Mouse (Mus musculus): ENCODE measurements at regions not wholly inside any gene's neighbourhood (a gene's known extent, or its start where the extent isn't known, plus 50 kb on each side); places are given as distances from the start of the nearest gene placed in this dataset.

DNA sequence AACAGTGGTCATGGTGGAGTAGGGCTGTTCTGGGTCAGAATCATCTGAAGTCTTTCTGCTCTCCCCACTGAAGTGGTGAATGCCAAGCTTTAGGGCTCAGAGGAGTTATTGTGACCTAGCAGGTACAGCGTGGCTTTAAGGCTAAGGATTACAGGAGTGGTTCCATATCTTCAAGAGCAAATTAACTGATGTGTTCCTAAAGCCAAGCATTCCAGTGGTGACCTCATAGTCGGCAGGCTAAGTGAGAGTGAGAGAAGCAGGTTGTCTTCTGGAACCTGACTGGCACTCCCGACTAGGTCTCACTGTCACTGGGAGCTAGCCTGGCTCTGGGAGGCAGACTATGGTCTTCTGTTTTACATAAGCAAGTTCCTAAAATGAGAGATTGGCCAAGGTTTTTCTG, 116.3 kb downstream of the Snx18 start:
- H3K4me3 ChIP-seq: no peak overlapping the region
- no peak overlapping the region for H3K4me2 ChIP-seq (replicated peaks)
- no peaks in the 10 kb centered on the region for H3K9me3 ChIP-seq
- 77% methylated on average over 3 of the region's 3 CpGs for WGBS
- ATAC-seq (ENCODE audit: insufficient number of reproducible peaks, insufficient read depth, low FRiP score, low TSS enrichment): no peak
- H3K27ac ChIP-seq: no peak overlapping the region
- H3K36me3 ChIP-seq: no peaks in the 10 kb centered on the region
- H3K4me1 ChIP-seq: no peaks in the 10 kb centered on the region
- no peak overlapping the region for H3K9ac ChIP-seq
- H3K27me3 ChIP-seq: no peaks in the 10 kb centered on the region

DNA sequence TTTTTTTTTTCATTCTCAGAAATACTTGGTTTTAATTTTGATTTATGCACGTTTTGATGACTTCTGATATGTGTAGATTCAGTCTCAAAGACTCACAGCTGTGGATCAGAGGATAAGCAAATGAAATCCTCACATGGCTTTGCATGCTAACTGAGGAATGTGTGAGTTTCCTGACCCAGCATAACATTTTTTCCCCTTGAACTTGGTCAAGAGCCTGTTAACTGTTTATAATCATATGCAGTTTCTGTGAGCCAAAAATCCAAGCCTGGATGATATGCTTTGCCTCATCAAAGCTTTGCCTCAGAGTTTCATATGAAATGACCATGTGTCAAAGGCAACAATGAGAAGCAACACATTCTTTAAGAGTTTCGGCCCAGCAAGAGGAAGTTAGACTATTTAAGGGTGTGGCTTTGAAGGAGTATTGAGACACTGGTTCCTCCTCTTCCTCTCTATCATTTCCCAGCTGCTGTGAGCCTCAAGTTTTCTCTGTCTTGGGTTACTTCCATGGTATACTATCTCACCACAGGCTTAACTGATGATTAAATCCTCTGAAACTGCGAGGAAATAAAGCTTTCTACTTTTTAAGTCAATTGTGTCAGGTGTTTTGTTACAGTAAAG, 117.9 kb downstream of the Snx18 start:
- H3K27ac ChIP-seq: no peak overlapping the region
- no peak overlapping the region for H3K9ac ChIP-seq
- no peaks in the 10 kb centered on the region for H3K9me3 ChIP-seq
- peaks cover 2% of the 10 kb centered on the region; the same call in 1 of the 2 replicates for H3K4me1 ChIP-seq
- 67% methylated on average over 3 of the region's 3 CpGs for WGBS
- H3K36me3 ChIP-seq: no peaks in the 10 kb centered on the region
- no peaks in the 10 kb centered on the region for H3K27me3 ChIP-seq
- no peak for ATAC-seq (ENCODE audit: insufficient number of reproducible peaks, insufficient read depth, low FRiP score, low TSS enrichment)
- H3K4me2 ChIP-seq (replicated peaks): no peak overlapping the region
- H3K4me3 ChIP-seq: no peak overlapping the region

DNA sequence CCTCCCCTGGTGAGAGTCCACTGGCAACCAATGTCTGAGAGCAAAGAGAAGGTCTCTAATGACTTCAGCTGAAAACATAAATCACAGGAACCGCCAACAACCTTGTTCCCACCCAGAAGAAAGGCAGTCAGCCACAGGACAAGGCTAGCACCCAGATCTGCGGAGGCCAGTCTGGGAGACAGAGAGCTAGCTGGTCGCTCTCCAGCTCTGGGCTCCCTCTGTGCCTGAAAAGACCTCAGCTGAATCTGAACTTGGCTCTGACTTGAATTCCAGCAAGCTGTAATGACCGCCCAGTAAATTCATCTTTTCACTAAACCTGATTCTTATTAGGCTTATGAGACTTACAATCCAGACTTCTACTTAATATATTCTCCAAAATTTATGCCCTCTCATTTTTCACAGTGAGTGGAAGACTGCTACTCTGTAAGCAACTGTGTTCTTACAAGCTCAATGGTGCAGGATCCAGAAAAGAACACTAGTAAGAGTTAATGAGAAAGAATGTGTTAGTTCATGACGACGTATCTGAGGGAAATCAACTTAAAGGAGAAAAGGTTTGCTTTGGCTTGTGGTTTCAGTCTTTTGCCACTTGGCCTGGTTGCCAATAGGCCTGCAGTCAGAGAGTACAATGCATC, 119.2 kb downstream of the Snx18 start:
- H3K4me2 ChIP-seq (replicated peaks): no peak overlapping the region
- no peaks in the 10 kb centered on the region for H3K9me3 ChIP-seq
- no peaks in the 10 kb centered on the region for H3K36me3 ChIP-seq
- H3K27ac ChIP-seq: no peak overlapping the region
- H3K4me3 ChIP-seq: no peak overlapping the region
- H3K4me1 ChIP-seq: peaks cover 2% of the 10 kb centered on the region; the same call in 1 of the 2 replicates
- WGBS: 85% methylated on average over 6 of the region's 6 CpGs
- ATAC-seq (ENCODE audit: insufficient number of reproducible peaks, insufficient read depth, low FRiP score, low TSS enrichment): no peak
- H3K9ac ChIP-seq: no peak overlapping the region
- no peaks in the 10 kb centered on the region for H3K27me3 ChIP-seq

DNA sequence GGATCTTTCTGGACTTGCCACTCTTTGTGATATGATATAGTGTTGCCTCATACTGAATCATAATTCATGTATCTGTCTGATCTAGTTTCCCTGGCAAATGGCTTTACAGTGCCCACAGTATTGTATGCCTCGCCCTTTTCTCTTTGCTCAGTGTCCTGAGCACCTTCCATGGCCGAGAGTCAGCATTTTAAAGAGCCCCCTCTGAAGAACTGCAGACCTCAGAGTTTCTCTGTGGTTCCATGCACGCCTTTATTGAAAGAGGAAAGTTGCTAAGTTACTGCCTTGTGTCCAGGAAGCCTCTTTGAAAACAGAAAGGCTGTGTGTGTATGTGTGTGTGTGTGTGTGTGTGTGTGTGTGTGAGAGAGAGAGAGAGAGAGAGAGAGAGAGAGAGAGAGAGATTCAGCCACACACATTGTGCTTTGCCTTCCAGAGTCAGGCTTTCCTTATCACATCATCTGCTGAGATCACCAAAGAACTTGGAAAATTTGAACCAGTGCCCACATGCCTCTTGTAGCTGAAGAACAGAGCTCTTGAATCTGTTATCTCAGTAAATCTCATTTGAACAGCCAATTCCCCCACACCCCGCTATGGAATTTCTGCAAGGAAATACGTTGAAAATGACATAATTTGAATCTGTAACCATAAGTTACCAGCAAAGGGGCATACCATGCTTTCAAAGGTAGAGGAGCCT, 122.6 kb downstream of the Snx18 start:
- 71% methylated on average over 5 of the region's 5 CpGs for WGBS
- no peak overlapping the region for H3K9ac ChIP-seq

DNA sequence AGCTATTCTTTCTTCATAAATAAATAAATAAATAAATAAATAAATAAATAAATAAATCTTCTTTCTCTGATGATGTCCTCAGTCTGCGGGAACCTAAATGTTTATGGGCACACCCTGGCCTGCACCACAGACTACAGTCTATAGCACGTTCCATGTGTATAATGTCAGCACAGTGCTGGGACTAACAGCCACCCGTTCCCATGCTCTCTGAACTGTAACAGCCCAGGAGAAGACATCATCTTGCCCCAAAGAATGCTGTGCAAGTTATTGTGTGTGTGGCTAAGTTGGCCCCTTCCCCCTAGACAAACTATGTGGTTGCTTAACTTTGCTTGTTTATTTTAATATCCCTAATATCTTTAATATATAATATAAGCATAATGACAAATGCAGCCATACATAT, 123.2 kb downstream of the Snx18 start:
- H3K27ac ChIP-seq: no peak overlapping the region
- no peak overlapping the region for H3K9ac ChIP-seq
- no peaks in the 10 kb centered on the region for H3K27me3 ChIP-seq
- H3K9me3 ChIP-seq: no peaks in the 10 kb centered on the region
- H3K36me3 ChIP-seq: no peaks in the 10 kb centered on the region
- H3K4me2 ChIP-seq (replicated peaks): no peak overlapping the region
- no peak overlapping the region for H3K4me3 ChIP-seq
- WGBS: 92% methylated on average over 3 of the region's 3 CpGs
- H3K4me1 ChIP-seq: peaks cover 2% of the 10 kb centered on the region; the same call in 1 of the 2 replicates
- ATAC-seq (ENCODE audit: insufficient number of reproducible peaks, insufficient read depth, low FRiP score, low TSS enrichment): no peak

More for the DNA sequence above, 122.6 kb downstream of the Snx18 start:
- H3K27ac ChIP-seq: no peak overlapping the region
- H3K4me3 ChIP-seq: no peak overlapping the region
- H3K27me3 ChIP-seq: no peaks in the 10 kb centered on the region
- H3K36me3 ChIP-seq: no peaks in the 10 kb centered on the region
- ATAC-seq (ENCODE audit: insufficient number of reproducible peaks, insufficient read depth, low FRiP score, low TSS enrichment): no peak
- H3K4me1 ChIP-seq: peaks cover 2% of the 10 kb centered on the region; the same call in 1 of the 2 replicates
- H3K4me2 ChIP-seq (replicated peaks): no peak overlapping the region
- H3K9me3 ChIP-seq: no peaks in the 10 kb centered on the region

DNA sequence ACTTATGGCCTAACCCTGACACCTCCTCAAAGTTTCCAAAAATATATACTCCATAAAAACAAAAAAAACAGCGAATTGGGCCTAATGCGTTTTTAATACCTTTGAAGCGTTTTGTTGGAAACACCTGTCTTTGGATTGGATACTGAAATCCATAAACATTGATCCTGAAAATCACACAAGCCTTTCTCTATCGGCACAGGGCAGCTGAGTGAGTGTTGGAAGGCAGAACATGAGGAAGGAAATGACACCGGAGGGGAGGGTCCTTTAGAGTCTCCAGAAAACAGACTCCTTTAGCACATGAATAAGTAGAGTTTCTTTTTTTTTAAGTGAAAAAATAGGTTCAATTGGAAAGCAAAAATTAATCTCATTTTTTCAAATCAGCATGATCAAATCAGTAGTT, 123.7 kb downstream of the Snx18 start:
- Histone ChIP-seq H3K4me1 (peaks cover 2% of the 10 kb centered on the region; the same call in 1 of the 2 replicates), H3K9ac (no peak overlapping the region), H3K9me3 (no peaks in the 10 kb centered on the region), H3K4me2 (replicated peaks) (no peak overlapping the region), H3K27me3 (no peaks in the 10 kb centered on the region), H3K4me3 (no peak overlapping the region), H3K36me3 (no peaks in the 10 kb centered on the region), H3K27ac (no peak overlapping the region)
- 91% methylated on average over 5 of the region's 5 CpGs for WGBS
- no peak for ATAC-seq (ENCODE audit: insufficient number of reproducible peaks, insufficient read depth, low FRiP score, low TSS enrichment)

DNA sequence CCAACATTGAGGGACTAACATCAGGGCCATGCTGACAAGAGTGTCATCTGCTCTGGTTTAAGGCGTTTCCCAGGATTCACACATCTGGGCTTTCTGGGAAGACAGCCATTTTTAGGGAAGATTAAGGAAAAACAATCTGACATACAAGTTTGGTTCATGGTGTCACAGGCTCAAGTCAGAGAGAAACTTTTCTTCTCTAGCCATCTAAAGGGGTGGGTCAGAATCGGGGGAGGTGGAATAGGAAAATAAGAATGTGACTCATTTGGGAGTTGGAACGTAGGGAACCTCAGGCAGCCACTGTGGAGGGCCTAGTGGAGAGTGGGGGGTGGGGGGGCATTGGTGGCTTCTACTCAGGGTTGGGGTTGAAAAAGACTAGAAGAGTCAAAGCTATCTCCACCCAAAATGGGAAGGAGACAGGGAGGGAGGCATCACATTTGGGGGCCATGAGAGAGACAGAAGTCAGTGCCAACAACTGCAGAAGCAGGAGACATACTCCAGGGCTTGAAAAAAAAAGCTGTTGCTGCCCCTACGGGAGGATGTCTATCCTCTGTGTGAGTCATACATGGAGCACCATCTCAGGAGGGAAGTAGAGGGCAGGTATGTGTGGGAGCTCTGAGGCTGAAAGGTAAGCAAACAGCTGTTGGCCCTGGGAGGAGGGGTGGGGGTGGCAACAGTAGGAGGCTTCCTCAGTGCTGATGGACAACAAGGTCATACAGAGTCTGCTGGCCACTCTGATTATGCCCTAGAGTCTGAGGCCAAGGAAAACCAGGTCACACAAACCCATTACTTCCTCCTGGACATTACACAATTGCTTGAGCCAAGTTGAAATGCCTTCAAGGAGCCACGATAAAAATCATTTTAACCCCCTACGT, 128.2 kb downstream of the Snx18 start:
- Histone ChIP-seq H3K27me3 (no peaks in the 10 kb centered on the region), H3K4me2 (replicated peaks) (no peak overlapping the region), H3K36me3 (no peaks in the 10 kb centered on the region), H3K4me1 (no peaks in the 10 kb centered on the region), H3K9me3 (peaks cover 8% of the 10 kb centered on the region; the same call in 1 of the 2 replicates), H3K9ac (no peak overlapping the region), H3K27ac (no peak overlapping the region), H3K4me3 (no peak overlapping the region)
- WGBS: 76% methylated on average over 6 of the region's 6 CpGs
- ATAC-seq (ENCODE audit: insufficient number of reproducible peaks, insufficient read depth, low FRiP score, low TSS enrichment): no peak

DNA sequence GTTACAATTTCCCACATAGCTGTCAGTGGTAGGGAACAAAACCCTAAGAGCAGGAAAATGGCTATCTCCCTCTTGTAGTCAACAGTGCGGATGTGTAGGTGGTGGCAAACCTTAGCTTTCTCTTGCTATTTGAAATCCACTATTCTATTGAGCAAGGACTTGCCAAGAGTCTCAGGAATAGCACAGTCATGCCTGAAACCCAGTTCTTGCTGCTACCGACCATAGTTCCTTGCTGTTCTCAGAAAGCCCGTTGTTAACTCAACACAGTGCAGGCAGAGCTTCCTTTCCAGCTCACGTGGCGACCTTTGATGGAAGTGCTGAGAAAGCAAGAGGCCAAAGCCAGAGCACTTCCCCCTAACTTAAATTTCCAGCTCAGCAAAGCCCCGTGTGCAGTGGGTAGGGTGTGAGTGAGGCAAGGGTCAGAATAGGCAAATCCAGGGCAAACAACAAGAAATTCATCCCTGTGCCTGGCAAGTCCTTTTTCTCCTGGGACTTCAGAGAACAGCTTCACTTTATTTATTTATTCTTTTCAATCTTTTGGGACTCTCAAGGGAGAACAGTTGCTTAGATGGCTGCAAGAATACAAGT, 131.9 kb downstream of the Snx18 start:
- no peak overlapping the region for H3K27ac ChIP-seq
- H3K9ac ChIP-seq: no peak overlapping the region
- H3K4me3 ChIP-seq: no peak overlapping the region
- H3K36me3 ChIP-seq: no peaks in the 10 kb centered on the region
- no peak overlapping the region for H3K4me2 ChIP-seq (replicated peaks)
- H3K9me3 ChIP-seq: peaks cover 8% of the 10 kb centered on the region; the same call in 1 of the 2 replicates
- no peaks in the 10 kb centered on the region for H3K4me1 ChIP-seq
- H3K27me3 ChIP-seq: no peaks in the 10 kb centered on the region
- WGBS: 62% methylated on average over 6 of the region's 6 CpGs
- ATAC-seq (ENCODE audit: insufficient number of reproducible peaks, insufficient read depth, low FRiP score, low TSS enrichment): no peak

DNA sequence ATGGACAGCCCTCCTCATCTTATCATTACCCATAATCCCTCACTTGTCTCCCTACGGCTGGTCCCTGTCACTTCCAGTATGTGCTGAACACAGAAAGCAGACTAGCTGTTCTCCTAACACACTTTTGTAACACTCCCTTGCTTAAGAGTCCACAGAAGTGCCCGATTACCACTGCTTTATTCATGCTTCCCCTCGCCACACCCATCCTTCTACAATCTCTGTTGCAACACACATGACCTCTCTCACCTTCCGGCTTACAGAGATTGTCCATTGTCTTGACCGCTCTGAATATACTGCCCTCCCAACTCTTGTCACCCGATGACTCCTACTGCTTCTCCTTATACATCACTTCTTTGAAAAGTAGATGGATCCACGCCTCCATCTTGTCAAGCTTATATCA, 132.9 kb downstream of the Snx18 start:
- Histone ChIP-seq H3K4me3 (no peak overlapping the region), H3K27ac (no peak overlapping the region), H3K36me3 (no peaks in the 10 kb centered on the region), H3K9ac (no peak overlapping the region), H3K9me3 (peaks cover 8% of the 10 kb centered on the region; the same call in 1 of the 2 replicates), H3K27me3 (no peaks in the 10 kb centered on the region), H3K4me2 (replicated peaks) (no peak overlapping the region), H3K4me1 (no peaks in the 10 kb centered on the region)
- ATAC-seq (ENCODE audit: insufficient number of reproducible peaks, insufficient read depth, low FRiP score, low TSS enrichment): no peak
- WGBS: 88% methylated on average over 7 of the region's 7 CpGs

DNA sequence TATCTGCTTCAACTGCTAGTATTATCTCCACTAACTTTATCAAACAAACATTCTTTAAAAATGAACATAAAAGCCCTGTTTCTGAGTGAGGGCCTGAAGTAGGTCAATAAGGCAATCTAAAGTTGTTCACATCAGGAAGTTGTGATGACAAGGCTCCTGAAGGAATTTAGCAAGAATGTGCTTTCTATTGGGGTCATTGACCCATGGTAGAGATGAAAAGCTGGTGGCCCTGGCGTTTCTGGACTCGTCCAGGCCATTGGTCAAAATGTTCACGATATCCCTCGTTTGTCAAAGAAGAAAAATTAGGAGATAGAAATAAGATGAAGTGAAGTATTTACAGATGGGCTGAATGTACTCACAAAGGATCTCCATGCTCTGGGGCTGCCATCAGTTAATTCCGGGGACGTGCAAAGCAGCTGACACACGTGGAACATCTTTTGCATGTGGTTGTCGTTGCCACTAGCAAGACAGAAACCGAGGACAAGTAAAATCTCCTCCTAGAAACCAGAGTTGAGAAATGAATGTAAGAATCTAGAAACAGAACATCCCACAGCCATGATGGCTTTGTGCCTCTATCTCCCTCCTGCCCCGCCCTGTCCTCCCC, 134.1 kb downstream of the Snx18 start:
- Histone ChIP-seq H3K4me3 (no peak overlapping the region), H3K9ac (no peak overlapping the region), H3K27me3 (no peaks in the 10 kb centered on the region), H3K9me3 (peaks cover 8% of the 10 kb centered on the region; the same call in 1 of the 2 replicates), H3K36me3 (no peaks in the 10 kb centered on the region), H3K4me1 (no peaks in the 10 kb centered on the region), H3K27ac (no peak overlapping the region), H3K4me2 (replicated peaks) (no peak overlapping the region)
- no peak for ATAC-seq (ENCODE audit: insufficient number of reproducible peaks, insufficient read depth, low FRiP score, low TSS enrichment)
- WGBS: 63% methylated on average over 10 of the region's 10 CpGs

DNA sequence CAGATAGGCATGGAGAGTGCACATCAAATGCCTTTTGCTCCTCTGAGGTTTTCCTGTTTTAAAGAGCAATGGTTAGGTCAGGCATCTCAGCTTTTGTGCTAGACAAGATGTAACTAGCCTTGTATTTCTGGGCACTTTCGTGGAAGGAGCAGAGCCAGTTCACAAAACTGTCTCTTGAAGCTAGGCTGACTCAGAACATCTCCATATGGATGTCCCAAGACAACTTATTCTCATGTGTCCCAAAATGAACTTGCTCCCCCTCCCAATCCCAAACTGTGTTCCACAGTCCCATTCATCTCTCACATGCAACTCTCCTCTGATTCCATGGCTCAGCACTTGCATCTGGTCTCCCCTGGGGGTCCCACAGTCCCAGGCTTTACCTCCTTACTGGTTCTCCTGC, 135.5 kb downstream of the Snx18 start:
- ATAC-seq (ENCODE audit: insufficient number of reproducible peaks, insufficient read depth, low FRiP score, low TSS enrichment): no peak

More for the DNA sequence above, 135.5 kb downstream of the Snx18 start:
- no peaks in the 10 kb centered on the region for H3K9me3 ChIP-seq
- H3K4me1 ChIP-seq: no peaks in the 10 kb centered on the region
- H3K27ac ChIP-seq: no peak overlapping the region
- 78% methylated on average over 1 of the region's 1 CpGs for WGBS
- H3K9ac ChIP-seq: no peak overlapping the region
- H3K27me3 ChIP-seq: no peaks in the 10 kb centered on the region
- H3K4me3 ChIP-seq: no peak overlapping the region
- no peaks in the 10 kb centered on the region for H3K36me3 ChIP-seq
- no peak overlapping the region for H3K4me2 ChIP-seq (replicated peaks)

Data from embryonic facial prominence, embryonic 12.5 days (tissue).